8 mouse cellular contexts compared by ENCODE assay signal in the genomic region with DNA sequence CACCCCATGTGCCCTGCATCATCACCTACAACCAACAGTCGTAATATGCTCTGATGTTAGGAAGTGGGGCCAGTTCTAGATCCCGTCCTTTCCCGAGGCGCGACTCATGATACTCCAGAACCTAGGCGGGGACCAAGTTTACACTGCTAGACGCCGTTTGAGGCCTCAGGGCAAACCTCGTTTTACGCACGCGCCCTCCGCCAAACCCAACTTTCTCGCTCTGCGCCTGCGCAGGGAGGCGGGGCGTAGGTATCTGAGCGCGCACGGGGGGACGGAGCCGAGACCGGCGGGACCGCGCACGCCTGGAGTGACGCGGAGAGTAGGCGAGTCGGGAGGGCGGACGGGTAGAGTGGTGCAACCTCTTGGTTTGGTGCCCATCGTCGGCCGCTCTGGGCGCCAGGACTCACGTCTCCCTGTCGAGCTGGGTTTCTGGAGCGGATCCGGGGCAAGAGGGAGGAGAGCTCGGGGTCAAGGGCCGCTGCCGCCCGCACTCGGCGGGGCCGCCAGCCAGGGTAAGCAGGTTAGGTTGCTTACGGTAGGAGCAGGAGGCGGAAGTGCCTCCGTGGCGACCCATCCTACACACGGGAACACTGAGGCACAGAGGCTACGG. TPM values are rescaled to one million over a fixed set of nuclear protein-coding genes. Genes with fewer than 3 reads are reported as not detected.
DNase-seq lines count a peak whose midpoint lies in the region; ATAC-seq lines count a peak whose summit lies in the region.

A gene (plus strand): TSS at position 457 of the 610 bp plus-strand sequence.

- ATAC-seq in erythroblast, adult 5-6 weeks (replicated peaks; ENCODE audit: low FRiP score, poor library complexity, severe bottlenecking) = peak; percentile 95
- ATAC-seq in kidney, embryonic 15.5 days (replicated peaks; ENCODE audit: low FRiP score) = peak; percentile 97
- peak; percentile 93 for ATAC-seq in monocyte, adult 5-6 weeks (replicated peaks; ENCODE audit: insufficient number of reproducible peaks, low FRiP score, low TSS enrichment, poor library complexity, severe bottlenecking)

- H3K9ac ChIP-seq in kidney, embryonic 15.5 days = peak within 1 kb of the TSS; percentile 86

- H3K4me2 ChIP-seq in kidney, embryonic 15.5 days = peak within 1 kb of the TSS; percentile 66

- peak within 1 kb of the TSS; percentile 88 for H3K4me3 ChIP-seq in heart, embryonic 10.5 days
- peak within 1 kb of the TSS; percentile 88 for H3K4me3 ChIP-seq in kidney, embryonic 15.5 days (replicated peaks)

- peak within 1 kb of the TSS; percentile 96 for H3K27ac ChIP-seq in heart, embryonic 10.5 days
- peak within 1 kb of the TSS; percentile 94 for H3K27ac ChIP-seq in kidney, embryonic 15.5 days

- H3K27me3 ChIP-seq in heart, embryonic 10.5 days (ENCODE audit: insufficient read depth, poor library complexity, severe bottlenecking) = peaks cover 5% of the 10 kb centered on the region
- no peaks in the 10 kb centered on the region for H3K27me3 ChIP-seq in kidney, embryonic 15.5 days

- no peaks in the 10 kb centered on the region for H3K9me3 ChIP-seq in heart, embryonic 10.5 days
- H3K9me3 ChIP-seq in kidney, embryonic 15.5 days (replicated peaks) = no peaks in the 10 kb centered on the region

- WGBS in heart, embryonic 10.5 days = under 1% methylated on average over 55 of the region's 55 CpGs
- under 1% methylated on average over 55 of the region's 55 CpGs for WGBS in kidney, embryonic 15.5 days

- DNase-seq in B cell, adult 2 months = peak; percentile 99 to 100
- peak; percentile 99 for DNase-seq in brain, adult 2 months (ENCODE audit: low read depth, low spot score)
- DNase-seq in heart, embryonic 10.5 days (ENCODE audit: low spot score) = peak; percentile 99
- DNase-seq in liver = peak; percentile 98
- peak; percentile 99 for DNase-seq in spleen, postnatal 4 days (ENCODE audit: low spot score in 2 of 2)

- no peaks in the 10 kb centered on the region; the same call in 1 of the 2 replicates for H3K36me3 ChIP-seq in heart, embryonic 10.5 days
- no peaks in the 10 kb centered on the region for H3K36me3 ChIP-seq in kidney, embryonic 15.5 days

- peaks cover 15% of the 10 kb centered on the region for H3K4me1 ChIP-seq in heart, embryonic 10.5 days
- H3K4me1 ChIP-seq in kidney, embryonic 15.5 days = peaks cover 30% of the 10 kb centered on the region

RNA-seq across cellular contexts. Expression of the gene that starts here (rescaled TPM):
- 17.8 and 22.3 TPM in 2 replicates for total RNA-seq in erythroblast, adult 5-6 weeks (2015; ENCODE audit: low replicate concordance)
- total RNA-seq in erythroblast, adult 5-6 weeks (2017; ENCODE audit: low replicate concordance) = 24.5 and 26.5 TPM in 2 replicates
- polyA plus RNA-seq in heart, embryonic 10.5 days (2016; fragmentation: Nextera tagmentation; extraction: Ambion mirVana) = 80.7 and 84.7 TPM in 2 replicates
- polyA plus RNA-seq in kidney, embryonic 15.5 days (2015; fragmentation: Nextera tagmentation; extraction: Ambion mirVana) = 85.7 and 89.9 TPM in 2 replicates
- 84.4 to 93.8 TPM (median 89.2 TPM) in 3 replicates for total RNA-seq in monocyte, adult 5-6 weeks (2017)

Comparison
In these comparisons a context has a peak if more than half of its experiments do, and no peak if none do; other contexts are left out.
1. Peak in every context shown above with its lines: DNase-seq, ATAC-seq, H3K4me3 ChIP-seq and H3K27ac ChIP-seq.